Mouse (Mus musculus) erythroblast, embryonic 14.5 days (primary cell): Measurements from ENCODE around the gene Ostc. TPM values are rescaled to one million over a fixed set of nuclear protein-coding genes. Genes with fewer than 3 reads are reported as not detected.

ENCODE experiments used
- H3K27me3 ChIP-seq: 2 replicates; pipeline ENCODE4 v1.6.1; 2012; ENCODE audit warnings: inconsistent platforms; ENCODE audit not compliant: control insufficient read depth
- H3K36me3 ChIP-seq: 2 replicates; pipeline ENCODE4 v1.6.1; 2012; ENCODE audit warnings: mild to moderate bottlenecking, inconsistent platforms; ENCODE audit not compliant: control insufficient read depth
- H3K4me1 ChIP-seq: 2 replicates; pipeline ENCODE4 v1.6.1; 2012; ENCODE audit warnings: inconsistent platforms; ENCODE audit not compliant: control insufficient read depth
- H3K4me3 ChIP-seq: replicated peaks from 2 replicates; pipeline ENCODE3; 2012; ENCODE audit warnings: moderate library complexity, mild to moderate bottlenecking, inconsistent platforms
- H3K9me3 ChIP-seq: 2 replicates; pipeline ENCODE4 v1.6.1; 2012; ENCODE audit warnings: low read length, inconsistent platforms, mixed read lengths; ENCODE audit not compliant: control insufficient read depth
- GATA1 ChIP-seq: IDR thresholded peaks from 2 replicates; pipeline ENCODE4 v1.6.1; 2012; ENCODE audit warnings: low read length, inconsistent platforms, mixed read lengths
- TAL1 ChIP-seq: IDR thresholded peaks from 3 replicates; pipeline ENCODE4 v1.6.1; 2012; ENCODE audit warnings: low read length, inconsistent platforms, mixed read lengths
- polyA plus RNA-seq: library from polyadenylated mRNA; stranded (reverse); fragments of >175 nt; gene quantifications from 2 replicates; pipeline ENCODE4 v1.2.3, GENCODE M21; 2012

Ostc gene
- polyA plus RNA-seq, 1 experiment: 2.0 TPM

DNA sequence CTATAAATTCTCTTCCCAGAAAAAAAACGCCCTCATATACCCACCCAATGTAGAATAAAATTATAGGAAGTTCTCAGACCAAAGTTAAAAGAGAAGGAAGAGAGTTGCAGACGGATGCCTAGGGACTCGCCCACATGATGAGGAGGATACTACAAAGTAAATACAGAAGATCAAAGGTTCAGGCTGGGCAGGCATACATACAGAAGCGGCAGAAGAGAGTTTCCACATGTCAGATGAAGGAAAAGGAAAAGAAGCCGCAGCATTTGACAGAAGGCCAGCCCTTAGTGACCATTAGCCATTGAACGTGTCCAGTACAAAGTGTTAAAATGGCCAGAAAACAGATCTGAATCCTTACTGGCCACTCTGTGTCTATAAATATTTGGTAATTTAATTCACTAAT is 3.6 kb upstream of the Ostc start:
- peaks cover 9% of the 10 kb centered on the region for H3K27me3 ChIP-seq
- TF ChIP-seq GATA1: no peak
- no peak for TF ChIP-seq TAL1

DNA sequence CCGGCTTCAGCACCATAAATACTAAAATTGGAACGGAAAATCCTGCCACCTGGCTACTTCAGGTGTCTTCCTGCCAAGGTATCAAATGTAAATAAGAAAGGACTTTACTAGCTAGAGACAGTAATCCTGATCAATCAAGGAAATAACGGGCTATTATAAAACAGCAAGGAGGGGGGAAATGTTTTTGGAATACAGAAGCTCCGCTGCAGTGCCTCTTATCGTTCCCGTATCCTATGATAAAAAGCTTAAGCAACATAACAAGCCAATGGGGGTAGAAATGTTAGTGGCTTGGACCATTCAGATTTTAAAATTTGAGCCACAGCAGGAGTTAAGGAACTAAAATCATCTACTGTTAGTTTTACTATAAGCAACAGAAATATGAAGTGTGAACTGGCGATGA is 859 bp upstream of the Ostc start:
- Histone ChIP-seq H3K36me3 (peaks cover 2% of the 10 kb centered on the region), H3K27me3 (peaks cover 9% of the 10 kb centered on the region), H3K4me1 (peaks cover 32% of the 10 kb centered on the region), H3K4me3 (peak overlapping the region; percentile 93), H3K9me3 (no peaks in the 10 kb centered on the region)
- TF ChIP-seq GATA1: no peak
- TF ChIP-seq TAL1: no peak

More for the DNA sequence above, 3.6 kb upstream of the Ostc start:
- Histone ChIP-seq H3K9me3 (no peaks in the 10 kb centered on the region), H3K4me3 (no peak overlapping the region), H3K36me3 (no peaks in the 10 kb centered on the region), H3K4me1 (peaks cover 27% of the 10 kb centered on the region)

DNA sequence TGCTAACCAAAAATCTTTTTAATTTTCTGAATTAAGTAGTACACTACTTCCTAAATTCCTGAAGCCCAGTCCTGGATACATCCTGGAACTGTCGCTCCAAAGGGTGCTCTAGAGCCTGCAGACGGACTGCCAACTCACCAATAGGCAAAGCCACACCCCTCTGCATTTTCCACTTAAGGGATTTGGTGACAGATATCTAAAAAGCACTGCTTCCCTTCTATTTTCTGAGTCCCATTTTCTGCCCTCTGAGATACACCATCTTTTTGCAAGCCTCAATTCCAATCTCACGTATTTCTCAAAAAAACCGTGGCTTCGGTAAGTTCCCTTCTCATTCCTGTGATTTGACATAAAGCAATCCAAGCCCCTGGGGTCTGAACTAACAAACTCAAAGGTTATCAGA is 715 bp downstream of the Ostc start:
- H3K4me3 ChIP-seq: peak overlapping the region; percentile 93
- H3K9me3 ChIP-seq: no peaks in the 10 kb centered on the region
- H3K4me1 ChIP-seq: peaks cover 24% of the 10 kb centered on the region
- peaks cover 9% of the 10 kb centered on the region for H3K27me3 ChIP-seq
- H3K36me3 ChIP-seq: peaks cover 10% of the 10 kb centered on the region
- no peak for TF ChIP-seq TAL1
- no peak for TF ChIP-seq GATA1

GRCm38 (mm10) chr3:130702289-130702688 is 7.0 kb downstream of the Ostc start:
- H3K4me3 ChIP-seq: no peak overlapping the region
- TF ChIP-seq GATA1: no peak
- no peak for TF ChIP-seq TAL1
- H3K27me3 ChIP-seq: no peaks in the 10 kb centered on the region
- peaks cover 56% of the 10 kb centered on the region for H3K36me3 ChIP-seq
- H3K4me1 ChIP-seq: peaks cover 3% of the 10 kb centered on the region; the same call in 1 of the 2 replicates
- H3K9me3 ChIP-seq: no peaks in the 10 kb centered on the region

DNA sequence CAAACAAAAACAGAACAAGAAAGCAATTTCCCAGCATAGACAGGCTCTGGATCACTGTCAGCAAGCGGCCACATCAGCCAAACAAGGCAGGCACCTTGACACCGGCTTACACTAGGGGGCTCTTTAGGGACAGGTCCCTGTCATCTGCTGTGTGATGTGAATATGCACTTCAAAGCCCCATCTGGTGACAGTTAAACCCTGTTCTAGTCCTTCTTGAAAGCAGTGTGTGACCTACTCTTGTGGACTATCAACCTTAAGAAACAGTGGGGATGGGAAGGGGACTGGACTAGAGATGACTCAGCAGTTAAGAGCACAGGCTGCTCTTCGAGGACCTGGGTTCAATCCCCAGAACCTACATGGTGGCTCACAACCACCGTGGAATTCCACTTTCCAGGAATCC is 11.6 kb downstream of the Ostc start:
- Histone ChIP-seq H3K9me3 (no peaks in the 10 kb centered on the region), H3K4me1 (peaks cover 16% of the 10 kb centered on the region), H3K27me3 (no peaks in the 10 kb centered on the region), H3K4me3 (no peak overlapping the region), H3K36me3 (peaks cover 51% of the 10 kb centered on the region)
- no peak for TF ChIP-seq TAL1

GRCm38 (mm10) chr3:130694705-130695104 is 14.5 kb downstream of the Ostc start:
- Histone ChIP-seq H3K4me1 (peaks cover 43% of the 10 kb centered on the region), H3K4me3 (no peak overlapping the region), H3K27me3 (no peaks in the 10 kb centered on the region), H3K36me3 (peaks cover 32% of the 10 kb centered on the region), H3K9me3 (no peaks in the 10 kb centered on the region)
- TF ChIP-seq TAL1: no peak
- no peak for TF ChIP-seq GATA1

- no peaks in the 10 kb centered on the region for H3K27me3 ChIP-seq
- peaks cover 27% of the 10 kb centered on the region for H3K36me3 ChIP-seq
- TF ChIP-seq TAL1 (no peak), GATA1 (no peak)
- no peaks in the 10 kb centered on the region for H3K9me3 ChIP-seq
- H3K4me3 ChIP-seq: no peak overlapping the region
- H3K4me1 ChIP-seq: peaks cover 44% of the 10 kb centered on the region
Observed at GRCm38 (mm10) chr3:130694041-130694593, 15.1 kb downstream of the Ostc start.

GRCm38 (mm10) chr3:130691596-130692170 is 17.6 kb downstream of the Ostc start:
- Histone ChIP-seq H3K4me3 (peak overlapping the region; percentile 66), H3K27me3 (no peaks in the 10 kb centered on the region), H3K36me3 (peaks cover 12% of the 10 kb centered on the region), H3K4me1 (peaks cover 41% of the 10 kb centered on the region), H3K9me3 (no peaks in the 10 kb centered on the region)
- TF ChIP-seq GATA1 (no peak), TAL1 (no peak)

DNA sequence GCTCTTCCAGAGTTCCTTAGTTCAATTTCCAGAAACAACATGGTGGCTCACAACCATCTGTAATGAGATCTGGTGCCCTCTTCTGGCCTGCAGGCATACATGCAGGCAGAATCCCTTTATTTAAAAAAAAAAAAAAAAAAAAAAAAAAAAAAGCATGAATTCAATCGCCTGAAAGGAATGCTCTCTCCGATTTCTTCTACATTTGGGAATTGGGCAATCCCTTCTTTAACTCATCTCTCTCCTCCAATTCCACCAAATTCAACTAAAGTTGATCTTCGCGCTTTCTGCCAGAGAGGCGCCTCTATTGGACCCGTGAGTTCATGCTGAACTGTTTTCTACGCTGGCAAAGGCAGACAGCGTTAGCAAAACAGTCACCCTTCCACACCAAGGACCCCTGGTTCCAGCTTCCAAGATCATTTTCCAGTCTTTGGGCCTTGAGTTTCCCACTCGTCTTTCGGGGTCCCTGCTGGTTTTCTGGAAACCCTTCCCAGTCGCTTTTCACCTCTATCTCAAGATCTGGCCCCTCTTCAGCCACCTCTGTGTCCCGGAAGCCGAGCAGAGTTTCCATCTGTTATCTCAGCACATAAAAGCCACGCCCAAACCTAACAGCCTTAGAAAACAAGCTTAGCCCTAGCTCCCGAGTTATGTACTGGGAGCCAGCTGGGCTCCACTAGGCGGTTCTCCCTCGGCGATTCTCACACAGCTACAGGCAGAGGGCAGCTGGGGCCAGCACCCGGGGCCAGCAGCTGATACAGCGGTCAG is 18.2 kb downstream of the Ostc start:
- TF ChIP-seq GATA1 (peak; percentile 50), TAL1 (no peak)

More for the DNA sequence above, 18.2 kb downstream of the Ostc start:
- Histone ChIP-seq H3K36me3 (peaks cover 10% of the 10 kb centered on the region), H3K4me1 (peaks cover 41% of the 10 kb centered on the region), H3K9me3 (no peaks in the 10 kb centered on the region), H3K27me3 (no peaks in the 10 kb centered on the region), H3K4me3 (peak overlapping the region; percentile 66)
